Mouse (Mus musculus) kidney, adult 2 months (tissue): ENCODE data around the gene Gca.

Source experiments
- CTCF ChIP-seq: fragments of 200-500 bp; conservative IDR thresholded peaks from 2 replicates; pipeline ENCODE4 v1.5.1; 2011; ENCODE audit warnings: low read depth, mild to moderate bottlenecking, control low read depth, low read length, moderate library complexity, mixed read lengths; ENCODE audit not compliant: insufficient read depth, insufficient read length
- POLR2A ChIP-seq: fragments of 200-500 bp; IDR thresholded peaks from one replicate; pipeline ENCODE4 v1.6.1; 2011; ENCODE audit warnings: low read depth, low read length, control low read depth

GRCm38 (mm10) chr2:62665536-62665935 lies 1.5 kb downstream of the Gca start:
- TF ChIP-seq POLR2A (no peak), CTCF (no peak)
